Mouse (Mus musculus) brain, embryonic 14.5 days (tissue): ENCODE data around the gene Tmem120b. TPM values are rescaled to one million over a fixed set of nuclear protein-coding genes. Genes with fewer than 3 reads are reported as not detected.
A peak's percentile ranks its signal among the peaks of the same experiment; 100 is the strongest.

Source experiments
- DNase-seq: peaks from one replicate; pipeline ENCODE4 v3.0.0-alpha.2; 2011; ENCODE audit warnings: low read depth
- CTCF ChIP-seq: fragments of 200-500 bp; IDR thresholded peaks from 2 replicates; pipeline ENCODE4 v1.5.1; 2012; ENCODE audit warnings: inconsistent platforms, mild to moderate bottlenecking, moderate library complexity, borderline replicate concordance; ENCODE audit not compliant: insufficient read depth, insufficient read length; ENCODE audit errors: extremely low read depth
- POLR2A ChIP-seq: fragments of 200-500 bp; IDR thresholded peaks from 2 replicates; pipeline ENCODE4 v1.6.1; 2012; ENCODE audit warnings: mild to moderate bottlenecking, inconsistent platforms, borderline replicate concordance; ENCODE audit not compliant: poor library complexity, insufficient read depth, insufficient read length, severe bottlenecking; ENCODE audit errors: extremely low read depth
- polyA plus RNA-seq: library from polyadenylated mRNA; depleted of rRNA; stranded (reverse); fragments of >200 nt; gene quantifications from 2 replicates; pipeline ENCODE4 v1.2.3, GENCODE M21; 2012

The Tmem120b gene
- polyA plus RNA-seq, 1 experiment: 13.9 TPM

DNA sequence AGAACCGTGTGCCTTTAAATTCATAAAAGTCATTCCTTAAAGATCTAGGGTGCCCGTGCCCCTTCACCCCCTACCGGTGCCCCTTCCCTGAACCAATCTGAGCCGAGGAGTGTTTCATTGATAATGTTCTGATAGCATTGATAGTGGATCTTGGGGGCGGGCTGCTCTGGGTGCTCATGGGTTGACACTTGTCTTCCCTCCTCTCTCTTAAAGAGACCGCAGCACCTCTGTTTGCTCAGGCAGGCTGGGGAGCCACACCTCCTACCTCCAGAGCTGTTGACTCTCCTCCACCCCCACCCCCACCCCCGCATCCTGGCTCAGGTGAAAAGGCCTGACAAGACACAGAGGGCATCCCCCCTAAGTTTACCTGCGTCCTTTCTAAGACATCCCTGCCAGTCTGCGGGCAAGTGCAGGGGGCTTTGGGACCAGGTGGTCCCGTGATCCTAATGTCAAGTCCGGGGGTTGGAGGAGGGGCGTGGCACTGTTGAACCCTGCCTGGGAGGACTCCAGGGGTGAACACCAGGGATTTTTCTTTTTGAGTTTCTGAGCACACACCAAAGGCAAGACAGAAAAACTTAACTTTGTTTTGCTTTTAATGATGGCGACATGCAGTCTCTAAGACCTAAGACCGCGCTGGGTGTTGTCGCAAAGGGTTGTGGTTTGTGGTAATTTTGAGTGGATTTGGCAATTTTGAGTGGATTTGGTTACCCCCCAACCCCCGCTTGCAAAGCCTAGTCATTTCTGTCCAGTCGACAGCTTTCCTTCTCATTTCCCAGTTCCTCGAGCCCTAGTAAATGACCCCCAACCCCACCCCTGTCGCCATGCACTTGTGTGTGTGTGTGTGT lies 76.8 kb downstream of the Tmem120b start:
- no peak for TF ChIP-seq POLR2A
- no peak for TF ChIP-seq CTCF
- peak; percentile 23 for DNase-seq

DNA sequence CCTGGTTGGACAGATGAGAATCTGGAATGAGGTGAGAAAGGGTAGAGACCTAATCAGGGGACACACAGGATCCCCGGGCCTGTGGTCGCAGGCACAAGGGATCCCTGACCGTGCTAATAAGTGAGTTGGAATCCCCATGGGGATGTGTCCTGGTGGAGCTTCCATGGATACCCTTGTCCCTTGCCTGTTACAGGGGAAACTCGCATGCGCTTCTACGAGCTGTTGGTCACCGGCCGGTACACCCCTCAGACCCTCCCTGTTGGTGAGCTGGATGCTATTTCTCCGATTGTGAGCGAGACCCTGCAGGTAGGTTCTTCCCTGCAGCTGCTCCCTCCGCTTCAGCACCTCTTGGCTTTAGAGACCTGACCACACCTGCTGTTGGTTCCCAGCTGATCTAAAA lies 78.1 kb downstream of the Tmem120b start:
- DNase-seq: no peak
- TF ChIP-seq POLR2A (no peak), CTCF (no peak)

DNA sequence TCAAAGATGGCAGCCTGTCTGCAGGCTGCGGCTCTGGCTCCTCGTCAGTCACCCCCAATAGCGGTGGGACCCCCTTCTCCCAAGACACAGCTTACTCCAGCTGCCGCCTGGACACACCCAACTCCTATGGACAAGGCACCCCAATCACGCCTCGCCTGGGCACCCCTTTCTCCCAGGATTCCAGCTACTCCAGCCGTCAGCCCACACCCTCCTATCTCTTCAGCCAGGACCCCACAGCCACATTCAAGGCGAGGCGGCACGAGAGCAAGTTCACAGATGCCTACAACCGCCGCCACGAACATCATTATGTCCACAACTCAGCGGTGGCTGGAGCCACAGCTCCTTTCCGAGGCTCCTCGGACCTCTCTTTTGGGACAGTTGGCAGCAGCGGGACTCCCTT lies 79.4 kb downstream of the Tmem120b start:
- TF ChIP-seq CTCF (no peak), POLR2A (no peak)
- DNase-seq: no peak

DNA sequence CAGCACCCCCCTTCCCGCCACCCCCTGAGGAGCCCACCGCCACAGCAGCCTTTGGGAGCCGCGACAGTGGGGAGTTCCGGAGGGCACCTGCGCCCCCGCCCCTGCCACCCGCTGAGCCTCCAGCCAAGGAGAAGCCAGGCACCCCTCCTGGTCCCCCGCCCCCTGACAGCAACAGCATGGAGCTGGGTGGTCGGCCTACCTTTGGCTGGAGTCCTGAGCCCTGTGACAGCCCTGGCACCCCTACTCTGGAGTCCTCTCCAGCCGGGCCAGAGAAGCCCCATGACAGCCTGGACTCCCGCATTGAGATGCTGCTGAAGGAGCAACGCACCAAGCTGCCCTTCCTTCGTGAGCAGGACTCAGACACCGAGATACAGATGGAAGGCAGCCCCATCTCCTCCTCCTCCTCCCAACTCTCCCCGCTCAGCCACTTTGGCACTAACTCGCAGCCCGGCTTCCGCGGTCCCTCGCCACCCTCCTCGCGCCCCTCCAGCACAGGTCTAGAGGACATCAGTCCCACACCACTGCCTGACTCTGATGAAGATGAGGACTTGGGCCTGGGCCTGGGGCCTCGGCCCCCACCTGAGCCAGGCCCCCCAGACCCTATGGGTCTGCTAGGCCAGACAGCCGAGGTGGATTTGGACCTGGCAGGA lies 80.0 kb downstream of the Tmem120b start:
- peak; percentile 5 for DNase-seq
- TF ChIP-seq POLR2A (no peak), CTCF (no peak)

DNA sequence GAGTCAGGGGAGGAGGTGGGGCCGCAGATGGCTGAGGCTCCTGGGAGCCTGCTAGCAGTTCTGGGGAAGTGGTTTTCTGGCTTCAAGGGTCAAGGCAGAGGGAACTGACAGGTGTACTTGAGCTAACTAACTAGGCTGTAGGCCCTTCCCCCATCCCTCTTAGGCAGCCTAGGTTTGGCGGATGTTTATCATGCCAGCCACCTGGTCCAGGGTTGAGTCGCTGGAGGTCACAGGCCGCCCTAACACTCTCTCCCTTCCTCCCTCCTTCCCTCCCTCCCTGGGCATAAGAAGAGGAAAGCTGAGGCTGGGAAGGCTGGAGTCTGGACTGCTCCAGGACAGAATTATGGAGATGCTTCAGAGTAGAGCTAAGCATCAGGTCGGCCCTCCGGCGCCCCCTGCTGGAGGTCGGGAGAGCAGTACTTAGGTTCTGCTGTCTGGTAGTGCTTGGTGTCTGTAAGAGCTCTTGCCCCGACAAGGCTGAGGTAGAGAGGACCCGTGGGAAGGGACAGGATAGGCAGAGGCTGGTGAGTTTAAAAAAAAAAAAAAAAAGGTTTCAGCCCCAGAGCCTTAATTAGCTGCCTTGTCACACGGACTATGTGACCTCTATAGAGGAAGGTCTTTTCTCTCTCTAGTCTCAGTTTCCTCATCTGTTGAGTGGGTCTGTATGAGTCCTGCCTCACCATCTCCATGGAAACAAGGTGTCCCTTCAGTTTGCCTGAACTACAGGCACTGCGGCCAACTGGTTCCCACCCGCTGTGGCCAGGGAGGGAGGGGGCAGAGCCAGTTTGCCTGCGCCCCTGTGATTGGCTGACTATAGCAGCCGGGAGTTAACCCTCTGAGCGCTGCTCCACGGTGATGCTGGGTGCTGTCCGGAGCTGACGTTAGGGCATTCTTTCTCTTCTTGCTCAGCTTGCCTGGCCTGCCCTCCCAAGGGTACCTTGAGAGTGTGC lies 81.5 kb downstream of the Tmem120b start:
- no peak for TF ChIP-seq POLR2A
- TF ChIP-seq CTCF: peak; percentile 98
- peak; percentile 94 for DNase-seq

DNA sequence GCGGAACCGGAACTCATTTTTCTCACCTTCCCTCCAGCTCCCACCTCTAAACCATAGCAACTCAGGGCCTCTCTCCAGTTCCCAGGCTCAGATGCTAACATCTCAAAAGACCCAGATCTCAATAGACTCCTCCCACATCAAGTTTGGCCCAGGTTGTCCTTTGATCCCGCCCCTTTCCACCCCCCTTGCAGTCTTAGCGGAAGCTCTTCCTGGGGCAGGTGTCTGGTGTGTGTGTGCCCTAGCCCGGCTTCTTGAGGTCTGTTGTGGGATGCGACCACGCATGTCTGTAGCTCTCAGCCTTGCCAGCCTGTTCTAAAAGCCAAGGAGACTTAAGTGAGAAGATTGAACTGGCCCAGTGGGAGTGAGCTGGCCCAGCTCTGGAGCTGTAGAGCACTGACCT lies 82.4 kb downstream of the Tmem120b start:
- no peak for TF ChIP-seq POLR2A
- DNase-seq: peak; percentile 9

DNA sequence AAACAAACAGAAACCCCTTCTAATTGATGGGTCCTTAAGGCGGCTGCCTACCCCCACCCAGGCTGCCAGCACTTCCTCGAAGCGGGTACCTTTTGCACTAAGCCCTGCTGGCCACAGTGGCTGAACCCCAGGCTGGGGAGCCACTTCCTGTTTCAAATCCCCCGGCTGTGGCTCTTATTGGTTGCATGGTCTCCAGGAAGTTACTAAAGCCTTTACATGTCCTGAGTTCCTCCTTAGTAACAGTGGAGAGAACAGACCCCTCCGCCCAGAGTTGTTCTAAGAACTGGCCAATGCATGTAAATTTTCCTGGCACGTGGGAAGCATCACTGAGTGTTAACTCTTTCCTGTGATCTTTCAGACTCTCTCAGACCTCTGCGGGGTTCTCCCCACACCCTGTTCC lies 82.9 kb downstream of the Tmem120b start:
- peak; percentile 70 for DNase-seq
- TF ChIP-seq POLR2A: no peak
- TF ChIP-seq CTCF: no peak

DNA sequence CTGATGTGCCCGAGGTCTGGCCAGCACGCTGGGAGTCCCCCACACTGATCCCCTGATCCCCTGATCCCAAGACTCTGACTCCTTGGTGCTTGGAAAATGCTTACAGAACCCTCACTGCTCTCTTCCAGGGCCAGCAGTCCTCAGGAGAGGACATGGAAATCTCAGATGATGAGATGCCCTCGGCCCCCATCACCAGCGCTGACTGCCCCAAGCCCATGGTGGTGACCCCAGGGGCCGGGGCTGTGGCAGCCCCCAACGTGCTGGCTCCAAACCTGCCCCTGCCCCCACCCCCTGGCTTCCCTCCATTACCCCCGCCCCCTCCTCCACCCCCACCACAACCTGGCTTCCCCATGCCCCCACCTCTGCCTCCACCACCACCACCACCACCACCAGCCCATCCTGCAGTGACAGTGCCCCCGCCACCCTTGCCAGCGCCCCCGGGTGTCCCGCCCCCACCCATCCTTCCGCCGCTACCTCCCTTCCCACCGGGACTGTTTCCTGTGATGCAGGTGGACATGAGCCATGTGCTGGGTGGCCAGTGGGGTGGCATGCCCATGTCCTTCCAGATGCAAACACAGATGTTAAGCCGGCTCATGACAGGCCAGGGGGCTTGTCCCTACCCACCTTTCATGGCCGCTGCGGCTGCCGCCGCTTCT lies 83.6 kb downstream of the Tmem120b start:
- no peak for DNase-seq
- no peak for TF ChIP-seq CTCF
- TF ChIP-seq POLR2A: no peak

DNA sequence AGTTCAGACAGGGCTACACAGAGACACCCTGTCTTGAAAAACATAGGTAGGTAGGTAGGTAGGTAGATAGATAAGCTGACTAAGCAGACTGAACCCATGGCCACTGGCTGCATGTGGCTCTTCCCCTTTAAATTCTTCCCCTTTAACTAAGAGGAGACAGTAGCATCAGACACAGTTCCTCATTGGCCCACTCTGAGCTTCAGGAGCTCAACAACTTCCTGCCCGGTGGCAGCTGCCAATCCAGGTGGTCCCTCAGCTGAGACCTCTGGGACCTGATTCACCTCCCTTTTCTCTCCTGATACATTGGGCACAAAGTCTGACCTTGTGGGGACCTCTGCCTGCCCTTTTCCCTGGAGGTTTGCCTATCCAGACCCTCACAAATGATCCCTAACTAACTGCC lies 84.7 kb downstream of the Tmem120b start:
- no peak for DNase-seq
- TF ChIP-seq CTCF (no peak), POLR2A (no peak)

DNA sequence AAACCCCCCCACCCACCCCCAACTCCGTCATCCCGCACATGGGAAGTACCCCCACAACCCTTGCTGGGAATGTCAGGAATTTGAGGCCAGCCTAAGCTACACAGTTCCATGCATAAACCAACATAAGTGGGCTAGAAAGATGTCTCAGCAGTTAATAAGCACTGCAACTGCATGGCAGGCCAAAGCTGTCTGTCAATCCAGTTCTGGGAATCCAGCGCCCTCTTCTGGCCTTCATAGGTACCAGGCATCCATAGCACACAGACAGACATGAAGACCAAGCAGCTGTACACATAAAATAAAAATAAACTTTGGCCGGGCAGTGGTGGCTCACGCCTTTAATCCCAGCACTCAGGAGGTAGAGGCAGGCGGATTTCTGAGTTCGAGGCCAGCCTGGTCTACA lies 87.2 kb downstream of the Tmem120b start:
- TF ChIP-seq CTCF (peak; percentile 79), POLR2A (no peak)
- DNase-seq: peak; percentile 87
